Mouse (Mus musculus) mouse trophoblast stem cell (cell line): ENCODE results near the gene Mrm2.
"Not testable (repeated sequence)": the region's sequence is repeated elsewhere in the genome, so short reads cannot be mapped to it uniquely, and the experiment has no call there.

Experiments
- in situ Hi-C, 2 experiments: fragments of 300-500 bp; cut with MseI, MboI; formaldehyde crosslinking; loops; 2 replicates in 1 of 2; 3 replicates in 1 of 2; pipeline ENCODE4 v1.15.1; 2025

The Mrm2 gene

DNA sequence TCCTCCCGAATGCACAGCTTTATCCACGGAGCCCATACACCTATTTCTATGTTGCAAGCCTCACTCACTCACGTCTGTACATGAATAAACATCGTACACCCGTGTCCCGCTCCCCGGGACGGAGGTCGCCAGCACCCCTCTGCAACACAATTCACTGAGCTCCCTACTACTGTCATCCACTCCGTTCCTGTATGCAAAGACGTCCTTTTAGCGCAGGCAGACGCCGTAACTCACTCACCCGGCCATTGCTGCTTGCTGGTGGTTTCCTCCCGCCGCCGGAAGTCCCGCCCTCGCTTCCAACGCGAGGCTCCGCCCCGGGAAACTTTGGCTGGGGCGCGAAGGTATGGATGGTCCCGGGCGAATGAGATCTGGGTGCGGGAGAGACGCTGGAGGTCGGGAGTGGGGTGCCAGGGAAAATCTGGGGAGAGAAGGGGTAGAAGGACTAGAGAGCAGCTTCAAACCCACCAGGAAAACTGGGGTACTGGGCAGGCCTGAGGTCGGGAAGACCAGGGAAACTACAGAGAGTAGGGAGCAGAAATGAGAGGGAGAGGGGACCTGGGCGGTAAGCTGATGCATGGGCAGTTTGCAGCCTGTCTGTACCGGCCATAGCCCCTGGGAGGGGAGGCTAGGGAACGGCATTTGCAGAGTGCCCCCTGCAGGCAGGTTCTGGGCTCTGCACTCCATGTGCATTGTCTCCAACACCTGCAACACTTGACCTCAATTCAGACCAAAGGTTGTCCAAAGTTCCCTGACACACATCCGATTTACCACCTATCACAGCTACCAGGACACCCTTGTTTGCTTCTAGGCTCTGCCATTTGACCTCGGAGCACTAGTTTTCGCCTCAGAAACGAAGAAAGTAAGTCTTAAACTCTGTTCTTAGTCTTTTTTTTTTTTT is at the start of gene Mrm2:
Gene Mrm2 (minus strand): TSS at position 284 of the 898 bp plus-strand sequence.
- in situ Hi-C loops = no loop called here

DNA sequence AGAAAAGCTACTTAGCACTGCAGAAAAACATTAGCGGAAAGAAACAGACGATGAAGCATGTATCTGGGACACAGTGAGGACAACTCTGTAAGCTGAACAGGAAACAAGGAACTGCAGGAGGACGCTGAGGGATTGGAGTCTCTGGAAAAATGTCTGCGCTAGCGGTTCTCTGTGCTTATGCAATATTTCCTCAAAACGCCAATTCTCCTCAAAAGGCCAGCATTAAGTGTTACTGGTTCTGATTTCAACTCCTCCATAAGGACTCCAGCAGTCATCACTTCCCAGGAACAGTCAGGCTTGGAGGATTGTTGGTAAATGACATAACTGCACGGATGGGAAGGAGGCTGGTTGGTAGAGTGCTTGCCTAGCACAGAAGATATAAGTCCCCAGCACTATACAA is 49.5 kb upstream of the Mrm2 start:
- in situ Hi-C loops = no loop called here

DNA sequence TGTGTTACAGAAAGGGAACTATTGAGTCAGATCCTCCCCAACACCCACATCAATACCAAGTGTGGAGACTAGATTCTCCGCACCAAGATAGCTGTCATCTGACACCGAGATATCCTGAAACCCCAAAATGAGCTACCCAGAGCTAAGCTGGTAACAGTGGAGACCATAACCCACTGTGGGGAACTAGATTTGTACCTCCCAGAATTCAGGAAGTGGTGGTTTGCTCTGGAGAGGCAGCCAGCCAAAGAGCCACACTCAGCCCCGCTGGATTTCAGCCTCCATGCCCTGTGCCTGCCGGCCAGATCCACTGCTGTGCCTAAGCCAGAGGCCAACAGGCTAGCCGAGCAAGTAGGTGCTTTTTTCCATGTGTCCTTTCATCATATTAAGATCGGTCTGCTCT is 47.6 kb upstream of the Mrm2 start:
- in situ Hi-C loops = no loop called here

DNA sequence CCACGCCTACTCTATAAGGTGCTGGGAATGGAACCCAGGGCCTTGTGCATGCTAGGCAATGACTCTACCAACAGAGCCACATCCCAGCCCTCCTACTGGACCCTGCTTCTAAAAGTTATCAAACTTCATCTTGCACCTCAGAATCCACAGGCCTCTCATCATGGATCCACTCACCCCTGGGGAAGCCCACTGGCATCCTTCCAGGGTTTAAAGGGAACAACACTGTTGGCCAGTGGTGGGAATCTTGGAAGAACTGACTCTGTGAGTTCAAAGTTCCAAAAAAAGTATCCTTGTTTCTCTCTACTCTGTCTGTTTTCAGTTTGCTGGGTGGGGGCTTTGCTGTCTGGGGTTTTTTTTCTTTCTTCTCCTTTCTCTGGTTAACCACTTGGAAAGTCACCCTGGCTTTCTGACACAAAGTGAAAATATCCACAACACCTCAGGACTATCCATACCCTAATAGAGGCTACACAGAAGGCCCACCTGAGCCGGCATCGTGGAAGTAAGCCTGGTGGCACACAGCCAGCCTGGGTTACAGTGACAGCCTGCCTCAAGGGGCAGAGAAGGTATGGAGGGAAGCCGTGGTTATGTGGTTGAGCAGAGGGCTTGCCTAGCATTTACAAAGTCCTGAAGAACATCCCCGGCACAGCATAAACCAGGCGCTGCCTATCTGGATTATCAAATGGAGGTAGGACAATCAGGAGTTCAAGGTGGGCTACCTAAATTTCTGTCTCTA is 46.6 kb upstream of the Mrm2 start:
- in situ Hi-C loops = no loop called here

DNA sequence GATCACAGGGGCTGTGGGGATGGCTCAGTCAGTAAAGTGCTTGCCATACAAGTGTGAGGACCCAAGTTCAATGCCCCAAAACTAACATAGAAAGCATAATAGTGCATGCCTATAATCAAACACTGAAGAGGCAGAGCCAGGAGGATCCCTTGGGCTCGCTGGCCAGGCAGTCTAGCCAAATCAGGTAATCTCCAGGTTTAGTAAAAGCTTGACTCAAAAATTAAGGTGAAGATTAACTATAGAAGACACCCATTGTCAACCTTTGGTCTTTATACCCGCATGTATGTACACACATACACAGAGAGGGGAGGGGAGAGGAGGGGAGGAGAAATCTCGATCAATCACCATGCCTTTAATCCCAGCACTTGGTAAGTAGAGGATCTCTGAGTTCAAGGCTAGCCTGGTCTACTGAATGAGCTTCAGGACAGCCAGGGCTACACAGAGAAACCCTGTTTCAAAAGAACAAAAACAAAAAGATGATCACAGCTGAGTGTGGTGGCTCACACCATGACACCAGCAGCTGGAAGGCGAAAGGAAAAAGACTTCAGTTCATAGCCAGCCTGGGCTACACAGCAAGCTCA is 43.6 kb upstream of the Mrm2 start:
- in situ Hi-C loops = no loop called here

DNA sequence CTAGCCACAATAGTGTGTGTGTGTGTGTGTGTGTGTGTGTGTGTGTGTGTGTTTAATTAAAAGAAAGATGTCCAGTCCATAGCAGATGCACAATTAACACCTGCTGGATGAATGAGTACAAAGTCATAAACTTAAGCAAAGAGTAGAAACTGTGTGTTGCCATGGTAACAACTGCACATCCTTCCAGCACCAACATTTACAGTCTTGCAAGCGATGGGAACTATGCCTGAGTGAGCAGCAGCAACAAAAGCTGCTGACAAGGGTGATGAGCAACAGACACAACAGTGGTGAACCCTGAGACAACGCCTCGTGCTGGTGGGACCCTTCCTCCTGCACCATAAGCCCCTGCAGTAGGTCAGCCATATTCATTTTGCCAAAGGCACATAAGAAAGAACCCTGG is 42.5 kb upstream of the Mrm2 start:
- in situ Hi-C loops = no loop called here

DNA sequence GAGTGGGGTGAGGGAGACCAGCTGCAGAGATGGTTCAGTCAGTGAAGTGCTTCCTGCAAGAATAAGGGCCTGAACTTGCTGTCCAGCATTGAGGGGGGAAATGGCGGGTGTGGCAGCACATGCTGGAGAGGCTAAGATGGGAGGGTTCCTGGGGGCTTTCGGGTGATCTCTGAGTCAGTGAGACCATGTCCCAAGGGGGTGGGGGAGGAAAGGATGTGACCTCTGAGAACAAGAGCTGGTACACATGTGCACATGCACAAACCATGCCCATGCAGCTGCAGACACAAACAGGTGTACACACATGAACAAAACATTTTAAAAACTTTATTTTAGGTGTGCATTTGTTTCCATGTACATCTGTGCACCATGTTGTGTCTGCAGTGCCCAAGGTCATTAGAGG is 42.0 kb upstream of the Mrm2 start:
- in situ Hi-C loops = no loop called here

DNA sequence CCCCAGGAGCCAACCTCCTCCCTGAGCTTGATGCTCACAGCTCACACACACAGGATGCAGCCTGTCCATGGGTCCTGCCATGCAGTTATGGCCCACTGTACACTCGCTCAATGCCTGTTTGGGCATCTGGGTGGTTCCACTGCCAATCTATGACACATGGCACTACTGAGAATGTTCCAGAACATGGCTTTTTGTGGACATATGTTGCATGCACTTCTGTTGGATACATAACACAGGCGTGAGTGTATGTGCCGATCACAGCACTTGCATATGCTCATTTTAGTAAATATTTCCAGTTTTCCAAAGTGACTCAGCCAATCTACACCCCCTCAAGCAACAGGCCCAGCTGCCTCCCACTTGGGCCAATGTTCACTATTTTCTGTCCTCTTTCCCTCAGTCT is 40.0 kb upstream of the Mrm2 start:
- in situ Hi-C loops = no loop called here

DNA sequence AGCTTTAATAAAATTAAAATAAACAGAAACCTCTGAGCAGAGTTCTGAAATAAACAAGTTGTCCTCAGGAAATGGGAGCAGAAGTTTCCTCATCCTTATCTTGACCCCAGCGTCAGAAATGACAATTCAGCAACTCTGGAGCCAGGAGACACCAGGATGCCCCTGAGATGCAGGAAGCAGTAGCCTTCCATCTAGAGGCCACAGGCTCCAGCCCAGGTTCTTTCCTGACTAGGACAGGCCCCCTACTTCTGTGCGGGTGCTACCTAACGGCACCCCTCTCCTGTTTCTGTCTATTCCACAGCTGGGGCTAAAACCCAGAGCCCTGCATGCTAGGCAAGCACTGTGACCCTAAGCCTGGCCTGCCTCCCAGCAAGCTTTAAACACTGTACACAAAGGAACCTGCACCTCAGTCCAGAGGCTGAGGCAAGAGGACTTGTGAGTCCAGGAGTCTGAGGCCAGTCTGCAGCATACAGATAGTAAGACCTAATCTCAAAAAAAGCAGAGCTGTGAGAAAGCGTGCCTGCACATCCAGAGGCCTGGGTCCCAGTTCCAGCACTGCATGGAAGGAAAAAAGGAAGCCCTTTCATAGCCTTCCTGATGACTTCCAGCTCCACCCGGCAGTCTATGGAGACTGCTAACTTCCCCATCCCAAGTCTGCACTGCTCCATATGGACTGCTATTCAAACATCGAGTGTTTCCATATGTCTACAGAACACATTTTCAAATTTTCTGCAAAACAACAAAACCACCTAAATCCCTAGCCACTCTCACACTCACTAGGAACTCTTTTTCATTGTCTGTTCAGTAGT is 39.0 kb upstream of the Mrm2 start:
- in situ Hi-C loops = no loop called here

DNA sequence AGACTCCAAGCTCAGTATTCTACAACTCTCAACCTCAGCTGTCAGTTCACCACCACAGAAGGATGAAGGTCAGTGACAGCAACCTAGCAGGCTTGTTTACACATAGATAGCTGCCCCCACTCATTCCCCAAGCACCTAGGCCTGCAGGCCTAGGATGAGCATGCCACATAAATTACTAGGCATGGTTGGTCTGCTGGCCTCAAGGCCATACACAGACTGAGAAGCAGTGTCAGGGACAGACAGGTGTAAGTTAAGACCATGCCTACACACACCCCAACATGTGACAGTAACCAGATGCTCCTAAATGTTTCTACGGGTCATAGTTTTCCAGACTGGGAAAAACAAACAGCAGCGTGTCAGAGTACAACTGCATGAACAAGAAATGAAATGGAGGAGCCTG is 37.8 kb upstream of the Mrm2 start:
- in situ Hi-C loops = no loop called here

DNA sequence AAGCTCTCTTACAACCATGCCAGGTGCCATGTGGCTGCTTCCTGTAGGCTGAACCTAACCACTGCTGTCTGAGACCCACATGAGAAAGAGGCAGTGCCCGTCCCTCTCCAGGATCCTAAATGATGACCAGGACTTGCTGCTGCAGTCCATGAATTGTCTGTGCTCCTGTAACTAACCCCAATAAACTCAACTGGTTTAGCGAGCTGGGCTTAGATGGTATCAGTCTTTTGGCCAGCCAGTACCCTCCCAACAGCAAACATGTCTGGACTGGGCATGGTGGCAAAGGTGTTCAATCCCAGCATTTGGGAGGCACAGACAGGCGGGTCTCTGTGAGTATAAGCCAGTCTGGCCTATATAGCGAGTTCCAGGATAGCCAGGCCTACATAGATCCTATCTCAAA is 37.2 kb upstream of the Mrm2 start:
- in situ Hi-C loops = no loop called here

DNA sequence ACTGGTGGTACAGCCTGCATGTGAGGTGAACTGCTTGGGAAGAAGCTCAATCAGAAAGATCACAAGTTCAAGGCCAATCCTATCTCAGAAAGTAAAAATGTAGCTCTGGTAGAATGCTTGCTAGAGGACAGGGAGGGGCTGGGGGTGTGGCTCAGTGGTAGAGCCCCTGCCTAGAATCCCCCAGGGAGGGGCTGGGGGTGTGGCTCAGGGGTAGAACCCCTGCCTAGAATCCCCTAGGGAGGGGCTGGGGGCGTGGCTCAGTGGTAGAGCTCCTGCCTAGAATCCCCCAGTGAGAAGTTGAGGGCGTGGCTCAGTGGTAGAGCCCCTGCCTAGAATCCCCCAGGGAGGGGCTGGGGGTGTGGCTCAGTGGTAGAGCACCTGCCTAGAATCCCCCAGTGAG is 36.4 kb upstream of the Mrm2 start:
- in situ Hi-C loops = not testable (repeated sequence)

DNA sequence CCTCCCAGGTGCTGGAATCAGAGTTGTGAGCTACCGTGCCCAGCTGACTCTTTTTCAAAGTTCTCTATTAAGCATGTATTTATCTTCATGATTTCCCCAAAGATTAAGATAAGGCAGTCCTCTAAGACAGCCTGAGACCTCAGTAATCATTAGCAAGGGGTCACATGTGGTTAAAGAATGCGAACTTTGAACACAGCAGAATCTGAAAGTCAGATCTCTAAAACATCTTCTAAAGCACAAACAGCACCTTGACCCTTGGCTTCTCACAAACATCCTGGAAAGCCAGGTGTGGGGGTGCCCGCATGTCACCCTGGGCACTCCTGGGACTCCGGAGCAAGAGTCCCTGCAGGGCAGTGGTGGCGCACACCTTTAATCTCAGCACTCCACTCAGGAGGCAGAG is 32.7 kb upstream of the Mrm2 start:
- in situ Hi-C loops = no loop called here

DNA sequence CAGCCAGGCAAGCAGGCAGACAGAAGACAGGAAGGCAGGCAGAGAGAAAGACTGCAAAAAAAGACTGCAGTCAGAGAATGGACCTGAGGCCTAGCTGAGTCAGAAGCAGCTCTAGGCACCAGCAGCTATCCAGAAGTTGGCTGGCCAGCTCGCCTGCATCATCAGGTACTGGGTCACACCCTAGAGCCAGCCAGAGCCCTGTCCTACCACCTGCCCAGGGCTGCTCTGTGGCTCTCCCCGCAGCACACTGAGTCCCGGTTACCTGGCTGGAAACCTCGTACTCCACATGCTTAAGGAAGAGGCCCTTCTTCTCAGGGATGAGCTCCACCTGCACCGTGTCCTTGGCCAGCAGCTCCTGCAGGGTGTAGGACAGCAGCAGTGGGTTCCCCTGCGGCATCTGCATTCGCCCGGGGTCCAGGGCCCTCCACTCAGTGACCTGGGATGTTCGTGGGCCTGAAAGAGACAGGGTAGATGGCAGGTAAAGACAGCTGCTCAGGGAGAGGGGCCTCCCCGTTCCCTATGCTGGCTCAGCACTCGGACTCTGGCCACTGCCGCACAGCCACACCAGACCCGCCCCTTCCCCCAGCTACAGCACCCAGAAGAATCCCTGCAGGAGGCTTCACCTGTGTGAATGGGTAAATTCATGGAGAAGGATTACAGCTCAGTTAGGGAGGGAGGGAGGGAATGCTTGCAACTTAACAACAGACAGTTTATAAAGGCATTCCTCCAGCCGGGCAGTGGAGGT is 28.4 kb upstream of the Mrm2 start:
- in situ Hi-C loops = no loop called here

DNA sequence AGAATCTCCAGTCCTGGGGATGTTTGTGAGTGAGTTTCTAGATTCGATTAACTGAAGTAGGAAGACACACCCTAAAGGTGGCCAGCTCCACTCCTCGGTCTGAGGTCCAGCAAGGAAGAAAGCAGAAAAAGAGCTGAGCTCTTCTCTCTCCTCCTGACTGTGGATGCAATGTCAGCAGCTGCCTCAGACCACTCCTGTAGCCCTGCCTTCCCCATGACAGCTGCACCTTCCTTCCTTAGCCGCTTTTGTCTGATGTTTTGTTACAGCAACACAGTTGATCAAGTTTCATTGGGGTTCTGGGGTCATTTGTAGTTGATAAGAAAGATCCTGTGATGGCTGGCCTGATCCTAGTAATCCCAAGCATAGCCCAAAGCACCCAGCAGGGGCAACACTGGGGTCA is 25.8 kb upstream of the Mrm2 start:
- in situ Hi-C loops = no loop called here

DNA sequence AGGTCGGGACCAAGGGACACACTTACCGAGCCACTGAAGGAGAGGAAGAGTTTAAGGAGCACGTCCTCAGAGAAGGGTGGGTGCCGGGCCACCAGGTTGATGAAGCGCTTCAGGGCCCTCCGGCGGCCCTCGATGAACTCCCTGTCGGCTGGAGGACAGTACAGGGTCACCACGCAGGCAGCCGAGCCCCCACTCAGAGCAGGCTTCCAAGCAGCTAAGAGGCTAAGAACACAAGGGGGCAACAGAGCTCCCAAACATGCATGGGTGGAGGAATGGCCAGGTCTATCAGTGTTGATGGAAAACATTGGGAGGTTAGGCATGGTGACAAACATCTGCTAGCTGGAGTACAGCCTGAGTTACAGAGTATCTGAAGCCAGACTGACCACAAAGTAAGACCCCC is 24.2 kb upstream of the Mrm2 start:
- in situ Hi-C loops = no loop called here

DNA sequence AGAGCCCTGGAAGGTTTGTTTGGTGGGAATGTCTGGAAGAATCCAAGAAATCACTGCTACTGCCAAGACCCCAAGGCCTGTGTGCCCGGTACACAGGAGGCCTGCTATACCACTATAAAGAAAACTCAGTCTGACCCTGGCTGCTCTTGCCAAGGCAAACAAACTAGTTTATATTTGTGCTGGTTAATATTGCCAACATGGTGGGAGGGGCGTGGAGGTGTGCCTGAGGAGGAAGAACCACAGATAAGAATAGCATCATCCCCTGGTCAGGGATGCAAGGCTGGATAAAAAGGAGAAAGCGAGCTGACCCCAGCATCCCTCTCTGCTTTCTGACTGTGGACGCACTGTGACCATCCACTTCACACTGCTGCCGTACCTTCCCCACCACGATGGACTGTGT is 20.7 kb upstream of the Mrm2 start:
- in situ Hi-C loops = no loop called here

DNA sequence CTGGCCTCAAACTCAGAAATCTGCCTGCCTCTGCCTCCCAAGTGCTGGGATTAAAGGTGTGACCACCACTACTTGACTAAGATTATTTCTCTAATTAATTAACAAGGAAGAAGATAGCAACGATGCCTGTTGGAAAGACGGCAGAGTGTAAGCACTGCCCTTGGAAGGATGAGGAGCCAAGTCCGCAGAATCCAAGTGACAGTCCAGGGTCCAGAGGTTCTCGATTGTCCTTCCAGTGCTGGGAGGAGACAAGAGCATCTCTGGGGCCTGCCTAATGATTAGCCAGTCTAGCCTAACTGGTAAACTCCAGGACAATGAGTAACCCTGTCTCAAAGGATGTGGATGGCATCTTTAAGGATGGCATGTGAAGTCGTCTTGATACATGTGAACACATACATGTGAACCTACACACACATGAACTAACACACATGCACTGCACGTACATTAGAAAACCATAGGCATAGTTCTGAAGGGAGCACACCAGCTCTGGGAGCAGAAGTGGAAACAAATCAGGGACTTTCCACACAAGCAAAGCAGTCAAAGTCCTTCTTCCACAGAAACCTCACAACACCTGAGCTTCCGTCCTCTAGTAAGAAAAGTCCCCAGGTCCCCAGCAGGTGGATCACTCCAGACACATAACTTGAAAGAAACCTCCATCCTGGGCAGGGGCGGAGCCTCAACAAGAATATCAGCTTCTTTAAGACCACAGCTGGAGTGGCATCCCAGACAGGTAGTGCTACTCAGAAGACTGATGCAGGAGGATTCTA is 19.2 kb upstream of the Mrm2 start:
- in situ Hi-C loops = no loop called here

DNA sequence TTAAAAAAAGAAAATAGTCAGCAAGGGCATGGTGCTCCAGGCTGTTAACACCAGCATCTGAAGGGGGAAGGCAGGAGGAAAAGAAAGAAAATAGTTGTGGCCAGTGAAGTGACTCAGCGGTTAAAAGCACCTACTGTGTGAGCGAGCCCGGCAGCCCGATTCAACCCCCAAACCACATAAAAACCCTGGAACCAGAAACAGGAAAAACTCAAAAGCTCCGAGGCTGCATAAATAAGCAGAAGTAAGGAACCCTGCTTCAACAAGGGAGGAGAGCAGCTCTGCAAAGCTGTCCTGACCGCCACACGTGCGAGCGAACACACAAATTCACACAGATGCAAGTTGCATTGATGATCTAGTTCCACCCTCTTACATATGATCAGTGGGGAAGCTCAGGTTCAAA is 18.2 kb upstream of the Mrm2 start:
- in situ Hi-C loops = no loop called here

DNA sequence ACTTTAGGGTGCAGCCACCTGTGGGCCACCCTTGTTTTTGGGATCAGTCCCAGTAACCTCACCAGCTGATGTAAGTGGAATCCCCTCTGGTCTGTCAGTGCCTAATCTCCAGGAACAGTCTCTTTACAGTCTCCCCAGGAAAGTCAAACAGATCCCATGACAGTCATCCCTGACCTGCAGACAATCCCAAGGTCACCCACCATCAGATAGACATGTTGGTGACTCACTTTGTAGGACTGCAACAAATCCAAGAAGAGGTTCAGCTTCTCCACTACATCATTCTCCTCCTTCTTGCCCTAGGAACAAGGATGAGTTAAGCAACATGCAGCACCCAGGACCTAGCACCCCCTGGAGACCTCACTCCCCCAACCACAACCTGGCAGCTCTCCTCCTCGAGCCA is 14.4 kb upstream of the Mrm2 start:
- in situ Hi-C loops = no loop called here

DNA sequence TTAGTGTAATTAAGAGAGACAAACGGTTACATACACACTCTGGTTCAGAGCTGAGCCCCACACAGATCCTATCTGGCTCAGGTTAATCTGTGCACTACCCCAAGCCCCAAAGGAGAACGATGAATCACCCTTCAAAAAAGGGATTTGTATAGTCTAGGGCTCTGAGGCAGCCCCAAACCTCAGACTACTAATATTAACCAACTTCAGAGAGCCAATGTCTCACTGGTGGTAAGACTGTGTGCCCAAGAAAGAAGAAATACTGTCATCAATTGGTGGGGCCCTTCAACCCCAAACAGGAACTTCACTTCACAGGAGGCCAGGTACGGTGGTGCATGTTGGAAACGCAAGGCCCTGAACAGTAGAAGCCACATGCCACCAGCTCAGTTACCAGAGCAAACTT is 13.5 kb upstream of the Mrm2 start:
- in situ Hi-C loops = no loop called here
